Mouse (Mus musculus): ENCODE measurements around the gene Arf5. TPM values are rescaled to one million over a fixed set of nuclear protein-coding genes. Genes with fewer than 3 reads are reported as not detected.

The Arf5 gene
- polyA plus RNA-seq (2016; fragmentation: Nextera tagmentation; extraction: Ambion mirVana): 325 and 330 TPM in 2 replicates

DNA sequence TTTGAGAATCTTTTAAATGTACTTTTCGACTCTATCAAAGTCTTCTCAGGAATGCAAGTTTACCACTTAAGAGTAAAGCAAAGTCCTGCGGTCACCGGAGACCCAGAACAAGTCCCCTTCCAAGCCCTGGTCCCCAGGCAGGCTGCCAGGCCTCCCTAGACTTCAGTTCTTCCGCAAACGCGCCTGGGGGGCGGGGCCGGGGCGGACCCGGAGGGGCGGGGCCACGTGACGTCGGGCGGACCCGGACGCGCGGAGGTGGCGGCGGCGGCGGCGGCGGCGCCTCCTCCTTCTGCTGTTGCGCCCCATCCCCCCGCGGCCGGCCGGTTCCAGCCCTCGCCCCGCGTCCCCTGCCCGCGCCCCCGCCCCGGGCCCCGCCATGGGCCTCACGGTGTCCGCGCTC is at the start of gene Arf5:
Arf5 (plus strand) TSS at position 248 of the 400 bp plus-strand sequence.
- Histone ChIP-seq H3K4me2 (replicated peaks) (peak within 1 kb of the TSS; percentile 73), H3K4me1 (peaks cover 39% of the 10 kb centered on the region), H3K9ac (peak within 1 kb of the TSS; percentile 96), H3K9me3 (replicated peaks) (no peaks in the 10 kb centered on the region), H3K4me3 (peak within 1 kb of the TSS; percentile 80), H3K27me3 (no peaks in the 10 kb centered on the region), H3K27ac (peak within 1 kb of the TSS; percentile 80), H3K36me3 (peaks cover 29% of the 10 kb centered on the region)
- ATAC-seq (ENCODE audit: low FRiP score): peak; percentile 80
- under 1% methylated on average over 20 of the region's 42 CpGs for WGBS

DNA sequence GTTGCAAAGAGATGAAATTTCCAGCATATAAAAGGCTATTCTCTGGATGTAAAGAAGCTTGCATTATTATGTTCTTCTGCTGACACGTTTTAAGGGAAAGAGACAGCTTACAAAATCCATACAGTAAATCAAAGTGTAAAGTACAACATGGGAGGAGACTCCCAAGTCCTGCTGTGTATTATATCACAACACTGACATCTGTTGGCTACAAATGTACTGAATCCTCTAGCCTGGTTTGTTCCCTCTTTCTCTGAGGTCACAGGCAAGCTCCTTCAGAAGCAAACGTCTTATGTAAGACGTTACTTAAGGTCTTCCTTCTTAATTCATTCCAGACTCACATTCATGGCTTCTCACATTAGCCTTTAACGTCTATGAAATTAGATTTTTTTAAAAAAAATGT is 41.4 kb upstream of the Arf5 start:
- ATAC-seq (ENCODE audit: low FRiP score): no peak
- H3K27me3 ChIP-seq: no peaks in the 10 kb centered on the region
- H3K36me3 ChIP-seq: no peaks in the 10 kb centered on the region
- WGBS: 67% methylated on average over 4 of the region's 4 CpGs
- no peak overlapping the region for H3K9ac ChIP-seq
- no peak overlapping the region for H3K27ac ChIP-seq
- no peaks in the 10 kb centered on the region for H3K9me3 ChIP-seq (replicated peaks)
- H3K4me3 ChIP-seq: no peak overlapping the region
- H3K4me1 ChIP-seq: no peaks in the 10 kb centered on the region
- H3K4me2 ChIP-seq (replicated peaks): no peak overlapping the region

DNA sequence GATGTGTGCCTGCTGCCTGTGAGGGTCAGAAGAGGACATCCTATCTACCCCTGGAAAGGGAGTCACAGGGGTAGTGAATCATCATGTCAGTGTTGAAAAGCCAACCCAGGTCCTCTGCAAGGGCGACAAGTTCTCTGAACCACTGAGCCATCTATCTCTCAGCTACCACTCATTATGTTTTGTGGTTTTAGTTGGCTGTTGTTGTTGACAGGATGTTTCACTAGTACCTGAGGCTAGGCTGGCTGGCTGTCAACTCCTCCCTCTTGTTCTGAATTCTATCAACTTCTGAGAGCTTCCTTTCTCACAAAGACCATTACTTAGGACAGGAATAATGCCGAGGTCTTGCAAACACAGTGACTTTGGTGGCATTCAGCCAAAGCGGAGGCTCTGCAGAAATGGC is 38.2 kb upstream of the Arf5 start:
- Histone ChIP-seq H3K9me3 (replicated peaks) (no peaks in the 10 kb centered on the region), H3K4me3 (no peak overlapping the region), H3K27me3 (no peaks in the 10 kb centered on the region), H3K9ac (no peak overlapping the region), H3K36me3 (no peaks in the 10 kb centered on the region), H3K27ac (no peak overlapping the region), H3K4me2 (replicated peaks) (no peak overlapping the region), H3K4me1 (no peaks in the 10 kb centered on the region)
- 89% methylated on average over 3 of the region's 3 CpGs for WGBS
- no peak for ATAC-seq (ENCODE audit: low FRiP score)

DNA sequence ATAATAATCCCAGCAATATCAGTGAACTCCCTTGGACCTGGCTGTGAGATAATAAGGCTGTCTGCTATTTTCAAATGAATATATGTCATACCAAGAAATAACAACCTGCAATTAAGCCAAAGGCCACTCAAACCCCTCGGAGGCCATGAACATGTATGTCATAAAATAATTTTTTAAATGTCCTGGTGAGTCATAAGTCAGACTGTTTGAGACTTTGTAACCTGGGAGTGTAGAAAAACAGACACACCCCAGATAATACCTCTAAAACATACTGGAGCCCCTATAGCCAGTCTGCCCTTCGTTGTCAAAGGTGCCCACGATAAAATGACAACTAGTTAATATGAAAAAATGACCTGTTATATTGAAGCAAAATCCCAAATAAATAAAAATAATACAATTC is 34.3 kb upstream of the Arf5 start:
- H3K4me2 ChIP-seq (replicated peaks): no peak overlapping the region
- no peaks in the 10 kb centered on the region for H3K4me1 ChIP-seq
- WGBS: 96% methylated on average over 3 of the region's 3 CpGs
- H3K9ac ChIP-seq: no peak overlapping the region
- no peak overlapping the region for H3K4me3 ChIP-seq
- no peak overlapping the region for H3K27ac ChIP-seq
- ATAC-seq (ENCODE audit: low FRiP score): no peak
- no peaks in the 10 kb centered on the region for H3K27me3 ChIP-seq
- no peaks in the 10 kb centered on the region for H3K9me3 ChIP-seq (replicated peaks)
- H3K36me3 ChIP-seq: no peaks in the 10 kb centered on the region

GRCm38 (mm10) chr6:28396051-28396852 is 27.1 kb upstream of the Arf5 start:
- Histone ChIP-seq H3K9ac (no peak overlapping the region; the same call in 1 of the 2 replicates), H3K27me3 (peaks cover 16% of the 10 kb centered on the region), H3K4me3 (peak overlapping the region; percentile 48), H3K4me2 (replicated peaks) (peak overlapping the region; percentile 85), H3K9me3 (replicated peaks) (peaks cover 5% of the 10 kb centered on the region; the same call in 1 of the 2 replicates), H3K4me1 (peaks cover 3% of the 10 kb centered on the region; the same call in 1 of the 2 replicates), H3K27ac (no peak overlapping the region), H3K36me3 (no peaks in the 10 kb centered on the region)
- 21% methylated on average over 15 of the region's 15 CpGs for WGBS
- no peak for ATAC-seq (ENCODE audit: low FRiP score)

DNA sequence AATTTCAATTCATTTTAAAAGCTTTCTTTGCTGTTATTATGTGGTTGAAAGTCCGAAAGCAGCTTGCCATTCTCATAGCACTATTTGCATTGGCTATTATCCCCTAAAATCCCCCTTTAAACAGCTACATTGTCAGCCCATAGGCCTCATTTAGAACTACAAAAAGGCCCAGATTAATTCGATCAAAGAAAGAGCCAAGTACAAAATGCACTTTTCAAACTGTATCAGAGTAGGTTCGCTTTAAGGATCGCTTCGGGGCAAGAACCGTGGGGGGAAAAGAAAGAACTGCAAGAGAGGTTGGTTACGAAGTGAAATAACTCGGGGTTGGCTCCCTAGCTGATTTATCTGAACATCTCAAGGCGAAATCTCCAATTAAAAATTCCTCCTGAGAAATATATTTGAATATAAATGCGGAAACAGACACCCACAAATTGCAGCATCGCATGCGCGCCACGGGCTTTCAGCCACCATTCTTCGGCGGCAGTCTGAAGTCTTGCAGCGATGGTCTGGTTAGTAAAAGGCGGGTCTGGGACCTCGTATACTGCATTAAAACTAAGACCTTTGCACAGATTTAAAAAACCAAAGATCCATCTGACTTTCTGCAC is 26.4 kb upstream of the Arf5 start:
- Histone ChIP-seq H3K27ac (no peak overlapping the region), H3K4me2 (replicated peaks) (peak overlapping the region; percentile 85), H3K9ac (peak overlapping the region; percentile 61), H3K4me1 (peaks cover 3% of the 10 kb centered on the region; the same call in 1 of the 2 replicates), H3K27me3 (peaks cover 16% of the 10 kb centered on the region), H3K36me3 (no peaks in the 10 kb centered on the region), H3K4me3 (peak overlapping the region; percentile 48), H3K9me3 (replicated peaks) (peaks cover 5% of the 10 kb centered on the region; the same call in 1 of the 2 replicates)
- WGBS: under 1% methylated on average over 19 of the region's 19 CpGs
- ATAC-seq (ENCODE audit: low FRiP score): no peak

DNA sequence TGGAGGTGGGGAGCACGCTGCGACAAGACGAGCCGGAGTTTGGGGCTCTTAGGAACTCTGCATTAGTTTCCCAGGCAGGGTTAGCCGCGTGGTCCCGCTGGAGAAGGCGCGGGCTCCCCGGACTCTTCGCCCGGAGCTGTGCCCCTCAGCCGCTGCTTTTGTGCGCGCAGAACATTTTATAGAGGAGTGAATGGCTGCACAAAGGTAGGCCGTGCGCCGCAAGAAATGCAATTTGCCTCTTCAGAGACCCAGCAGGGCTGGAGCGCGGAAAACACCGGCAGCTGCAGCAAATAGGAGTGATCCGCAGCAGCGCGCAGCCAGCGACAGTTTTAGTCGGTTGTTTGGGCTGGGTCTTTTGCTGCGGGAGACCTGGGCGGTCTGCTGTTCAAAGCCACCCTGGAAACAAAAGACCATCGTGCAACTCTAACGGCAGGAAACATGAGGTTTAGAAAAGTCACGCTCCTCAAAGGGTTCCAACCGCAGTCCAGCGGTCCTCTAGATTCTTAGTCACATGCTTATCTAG is 25.6 kb upstream of the Arf5 start, which contains the start of gene Zfp800:
Zfp800 (minus strand) TSS at position 325 of the 523 bp plus-strand sequence.
- H3K27me3 ChIP-seq: peaks cover 16% of the 10 kb centered on the region
- peak; percentile 69 for ATAC-seq (ENCODE audit: low FRiP score)
- H3K4me3 ChIP-seq: peak within 1 kb of the TSS; percentile 48
- peak within 1 kb of the TSS; percentile 85 for H3K4me2 ChIP-seq (replicated peaks)
- H3K9me3 ChIP-seq (replicated peaks): peaks cover 5% of the 10 kb centered on the region; the same call in 1 of the 2 replicates
- WGBS: under 1% methylated on average over 33 of the region's 33 CpGs
- H3K9ac ChIP-seq: peak within 1 kb of the TSS; percentile 61
- H3K36me3 ChIP-seq: no peaks in the 10 kb centered on the region
- H3K4me1 ChIP-seq: peaks cover 3% of the 10 kb centered on the region; the same call in 1 of the 2 replicates
- 0 out of 2 replicates have a peak within 1 kb of the TSS, but pooled peaks have one; percentile 30 for H3K27ac ChIP-seq

DNA sequence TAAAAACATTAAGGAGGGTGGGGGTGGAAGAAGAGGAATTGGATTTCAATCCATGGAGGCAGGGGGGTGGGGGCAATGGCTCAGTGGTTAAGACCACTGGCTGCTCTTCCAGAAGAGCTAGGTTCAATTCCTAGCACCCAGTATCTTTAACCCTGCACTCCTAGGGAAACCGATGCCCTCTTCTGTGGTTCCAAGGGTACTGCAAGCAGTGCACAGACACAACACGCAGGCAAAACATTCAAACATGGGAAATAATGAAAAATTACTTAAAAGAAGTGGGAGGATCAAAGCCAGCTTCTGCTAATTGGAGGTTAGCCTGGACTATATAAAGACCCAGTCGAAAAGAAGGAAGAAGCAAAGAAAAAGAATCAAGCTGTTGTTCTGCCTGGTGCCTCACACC is 24.6 kb upstream of the Arf5 start:
- H3K4me3 ChIP-seq: no peak overlapping the region
- H3K4me2 ChIP-seq (replicated peaks): no peak overlapping the region
- peaks cover 5% of the 10 kb centered on the region; the same call in 1 of the 2 replicates for H3K9me3 ChIP-seq (replicated peaks)
- no peak for ATAC-seq (ENCODE audit: low FRiP score)
- H3K9ac ChIP-seq: no peak overlapping the region
- H3K27me3 ChIP-seq: peaks cover 16% of the 10 kb centered on the region
- peaks cover 3% of the 10 kb centered on the region; the same call in 1 of the 2 replicates for H3K4me1 ChIP-seq
- no peak overlapping the region for H3K27ac ChIP-seq
- H3K36me3 ChIP-seq: no peaks in the 10 kb centered on the region
- 88% methylated on average over 3 of the region's 3 CpGs for WGBS

- no peak overlapping the region for H3K4me3 ChIP-seq
- ATAC-seq (ENCODE audit: low FRiP score): no peak
- 92% methylated on average over 4 of the region's 4 CpGs for WGBS
- H3K4me2 ChIP-seq (replicated peaks): no peak overlapping the region
- H3K4me1 ChIP-seq: peaks cover 3% of the 10 kb centered on the region; the same call in 1 of the 2 replicates
- peaks cover 5% of the 10 kb centered on the region; the same call in 1 of the 2 replicates for H3K9me3 ChIP-seq (replicated peaks)
- H3K27ac ChIP-seq: no peak overlapping the region
- H3K36me3 ChIP-seq: no peaks in the 10 kb centered on the region
- H3K27me3 ChIP-seq: peaks cover 16% of the 10 kb centered on the region
- H3K9ac ChIP-seq: no peak overlapping the region
Measured at GRCm38 (mm10) chr6:28399791-28400190, 23.6 kb upstream of the Arf5 start.

DNA sequence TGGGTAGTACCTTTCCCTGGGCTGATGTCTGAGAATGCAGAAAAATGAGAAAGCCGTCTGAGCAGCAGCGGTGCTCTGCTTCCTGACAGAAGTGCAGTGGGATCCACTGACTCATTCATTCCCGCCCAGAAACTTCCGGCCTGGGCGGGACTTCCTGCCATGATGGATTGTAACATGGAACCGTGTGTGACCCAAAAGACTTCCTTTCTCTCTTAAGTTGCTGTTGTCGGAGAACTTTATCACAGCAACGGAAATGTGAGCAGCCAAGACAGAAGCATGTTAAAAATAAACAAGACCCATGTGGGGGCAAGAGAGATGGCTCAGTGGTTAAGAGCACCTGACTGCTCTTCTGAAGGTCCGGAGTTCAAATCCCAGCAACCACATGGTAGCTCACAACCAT is 13.3 kb upstream of the Arf5 start:
- H3K36me3 ChIP-seq: peaks cover 11% of the 10 kb centered on the region; the same call in 1 of the 2 replicates
- WGBS: 87% methylated on average over 9 of the region's 9 CpGs
- no peak overlapping the region for H3K9ac ChIP-seq
- no peaks in the 10 kb centered on the region for H3K27me3 ChIP-seq
- no peak for ATAC-seq (ENCODE audit: low FRiP score)
- no peak overlapping the region for H3K4me2 ChIP-seq (replicated peaks)
- no peak overlapping the region for H3K27ac ChIP-seq
- H3K4me3 ChIP-seq: no peak overlapping the region
- H3K9me3 ChIP-seq (replicated peaks): no peaks in the 10 kb centered on the region
- H3K4me1 ChIP-seq: no peaks in the 10 kb centered on the region

DNA sequence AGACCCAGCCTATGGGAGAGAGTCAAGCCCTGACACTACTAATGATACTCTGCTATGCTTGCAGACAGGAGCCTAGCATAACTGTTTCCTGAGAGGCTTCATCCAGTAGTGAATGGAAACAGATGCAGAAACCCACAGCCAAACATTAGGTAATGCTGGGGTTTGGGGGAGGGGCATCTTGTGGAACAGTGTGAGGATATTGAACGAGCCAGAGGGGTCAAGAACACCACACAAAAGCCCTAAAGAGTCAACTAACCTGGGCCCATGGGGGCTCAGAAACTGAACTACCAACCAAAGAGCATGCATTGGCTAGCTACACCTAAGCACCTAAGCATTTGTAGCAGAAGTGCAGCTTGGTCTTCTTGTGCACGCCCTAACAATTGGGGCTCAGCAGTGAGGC is 12.1 kb upstream of the Arf5 start:
- WGBS: 84% methylated on average over 2 of the region's 2 CpGs
- Histone ChIP-seq H3K4me3 (no peak overlapping the region), H3K36me3 (peaks cover 23% of the 10 kb centered on the region), H3K4me2 (replicated peaks) (no peak overlapping the region), H3K9ac (no peak overlapping the region), H3K27ac (no peak overlapping the region), H3K9me3 (replicated peaks) (no peaks in the 10 kb centered on the region), H3K4me1 (no peaks in the 10 kb centered on the region), H3K27me3 (no peaks in the 10 kb centered on the region)
- ATAC-seq (ENCODE audit: low FRiP score): no peak

GRCm38 (mm10) chr6:28416981-28417380 is 6.4 kb upstream of the Arf5 start:
- ATAC-seq (ENCODE audit: low FRiP score): no peak
- Histone ChIP-seq H3K4me1 (peaks cover 21% of the 10 kb centered on the region), H3K27me3 (no peaks in the 10 kb centered on the region), H3K9me3 (replicated peaks) (no peaks in the 10 kb centered on the region), H3K4me3 (no peak overlapping the region), H3K27ac (no peak overlapping the region), H3K36me3 (peaks cover 52% of the 10 kb centered on the region), H3K9ac (no peak overlapping the region), H3K4me2 (replicated peaks) (no peak overlapping the region)
- 73% methylated on average over 4 of the region's 4 CpGs for whole genome bisulfite sequencing

Data from hindbrain, embryonic 12.5 days (tissue).